Mouse (Mus musculus): ENCODE measurements around the gene Gm648.
"Not testable (repeated sequence)": the region's sequence is repeated elsewhere in the genome, so short reads cannot be mapped to it uniquely, and the experiment has no call there.

Gm648 gene

GRCm38 (mm10) chrX:56549506-56549905, at the start of gene Gm648:
Gm648 (minus strand) TSS chrX:56549606.
- no peak for DNase-seq

- peak; percentile 85 for DNase-seq
Observed at GRCm38 (mm10) chrX:56597887-56598640, 48.7 kb upstream of the Gm648 start, which contains the start of gene Mmgt1. Mmgt1 (minus strand) TSS chrX:56598069.

- DNase-seq: no peak
Observed at GRCm38 (mm10) chrX:56597219-56597886, 47.9 kb upstream of the Gm648 start.

GRCm38 (mm10) chrX:56578200-56578599, 28.8 kb upstream of the Gm648 start:
- DNase-seq: no peak

GRCm38 (mm10) chrX:56572465-56572864, 23.1 kb upstream of the Gm648 start:
- DNase-seq: peak; percentile 64

- DNase-seq: no peak
Observed at GRCm38 (mm10) chrX:56553584-56553983, 4.2 kb upstream of the Gm648 start.

GRCm38 (mm10) chrX:56537162-56537561, 12.2 kb downstream of the Gm648 start:
- DNase-seq: peak; percentile 43

- DNase-seq: peak; percentile 75
Observed at GRCm38 (mm10) chrX:56531266-56531665, 18.1 kb downstream of the Gm648 start.

- DNase-seq: not testable (repeated sequence)
Observed at GRCm38 (mm10) chrX:56524442-56524841, 25.0 kb downstream of the Gm648 start, which contains the start of gene Gm10477. Gm10477 (plus strand) TSS chrX:56524742.

- DNase-seq: no peak
Observed at GRCm38 (mm10) chrX:56497241-56497640, 52.2 kb downstream of the Gm648 start.
